ENCODE assay signal across 27 mouse cellular contexts in the genomic region with DNA sequence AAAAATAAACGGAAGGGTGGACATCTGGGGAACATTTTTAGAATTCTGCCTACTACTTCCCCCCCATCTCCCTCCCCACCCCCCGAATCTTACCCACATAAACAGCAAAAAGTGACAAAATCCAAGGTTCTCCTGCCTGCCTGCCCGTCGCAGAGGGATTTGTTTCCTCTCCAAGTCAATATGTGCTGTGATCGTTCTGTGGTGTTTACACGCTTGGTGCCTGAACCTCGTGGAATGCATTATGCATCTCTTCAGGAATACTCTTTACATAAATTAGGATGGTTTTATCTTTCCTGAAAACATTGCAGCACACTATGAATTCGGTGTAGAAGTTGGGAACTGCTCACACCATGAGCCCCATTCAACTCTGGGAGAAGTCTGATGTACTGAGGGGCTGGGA. TPM values are rescaled to one million over a fixed set of nuclear protein-coding genes. Genes with fewer than 3 reads are reported as not detected.
A peak's percentile ranks its signal among the peaks of the same experiment; 100 is the strongest.
DNase-seq lines count a peak whose midpoint lies in the region; ATAC-seq and TF ChIP-seq lines count a peak whose summit lies in the region.
"Had no signal": no experiment of that assay in that cellular context is flagged by ENCODE, and none has a peak within 500 bp of the region (broad histone marks: within the 10 kb centered on the region; RNA-seq: fewer than 3 reads in every experiment).

No protein-coding gene starts in this region.

- no peak for TF ChIP-seq CTCF in midbrain, postnatal 0 days (IDR thresholded peaks at IDR 0.05)

- H3K27me3 ChIP-seq in forebrain, embryonic 16.5 days (replicated peaks; ENCODE audit: control insufficient read depth, insufficient read depth, low read length): no peaks in the 10 kb centered on the region
- no peaks in the 10 kb centered on the region for H3K27me3 ChIP-seq in forebrain, embryonic 10.5 days (ENCODE audit: poor library complexity, severe bottlenecking)
- no peaks in the 10 kb centered on the region for H3K27me3 ChIP-seq in midbrain, embryonic 14.5 days (ENCODE audit: control insufficient read depth, insufficient read depth, low read length)
- no peaks in the 10 kb centered on the region for H3K27me3 ChIP-seq in midbrain, postnatal 0 days (ENCODE audit: insufficient read depth, low read length)
- H3K27me3 ChIP-seq: embryonic facial prominence, embryonic 13.5 days; embryonic facial prominence, embryonic 15.5 days; forebrain, embryonic 13.5 days had no signal

- H3K27ac ChIP-seq in forebrain, embryonic 16.5 days (ENCODE audit: low read length): no peak overlapping the region; the same call in 1 of the 2 replicates
- H3K27ac ChIP-seq in forebrain, embryonic 10.5 days: no peak overlapping the region
- H3K27ac ChIP-seq in midbrain, embryonic 14.5 days (replicated peaks; ENCODE audit: low read depth, low read length): no peak overlapping the region
- H3K27ac ChIP-seq in midbrain, postnatal 0 days (ENCODE audit: low read depth, low read length): no peak overlapping the region
- H3K27ac ChIP-seq: embryonic facial prominence, embryonic 13.5 days; embryonic facial prominence, embryonic 15.5 days; forebrain, embryonic 13.5 days had no signal

- H3K9ac ChIP-seq in forebrain, embryonic 16.5 days (replicated peaks; ENCODE audit: low read depth, low read length): no peak overlapping the region
- no peak overlapping the region for H3K9ac ChIP-seq in midbrain, embryonic 14.5 days (replicated peaks; ENCODE audit: low read length)
- no peak overlapping the region for H3K9ac ChIP-seq in midbrain, postnatal 0 days (replicated peaks; ENCODE audit: low read length, poor library complexity, severe bottlenecking)
- H3K9ac ChIP-seq: embryonic facial prominence, embryonic 13.5 days; embryonic facial prominence, embryonic 15.5 days; forebrain, embryonic 13.5 days had no signal

- DNase-seq in forebrain, embryonic 10.5 days (ENCODE audit: extremely low spot score, low spot score): no peak
- no peak for DNase-seq in frontal cortex, postnatal 10 days (ENCODE audit: low spot score in 2 of 2)
- peak; percentile 24 for DNase-seq in midbrain, embryonic 14.5 days
- DNase-seq in midbrain, postnatal 0 days (ENCODE audit: low spot score): no peak
- DNase-seq in brain, embryonic 18.5 days (ENCODE audit: low read depth, low spot score): peak; percentile 30
- DNase-seq in lung, postnatal 10 days: no peak
- DNase-seq: adrenal gland, adult 2 months; adrenal gland, postnatal 10 days; adrenal gland, postnatal 25 days; cerebellum, adult 11 months; cerebellum, adult 18-20 months; cerebellum, adult 8-10 months; cerebellum, adult 9-11 months; cerebellum, postnatal 14 days; cerebellum, postnatal 36 days; embryo, embryonic 11 days had no signal

- no peak overlapping the region for H3K4me3 ChIP-seq in forebrain, embryonic 16.5 days (replicated peaks; ENCODE audit: low read length)
- H3K4me3 ChIP-seq in forebrain, embryonic 10.5 days: no peak overlapping the region
- H3K4me3 ChIP-seq in midbrain, embryonic 14.5 days (replicated peaks; ENCODE audit: low read depth, low read length): no peak overlapping the region
- H3K4me3 ChIP-seq in midbrain, postnatal 0 days (ENCODE audit: low read depth, low read length): no peak overlapping the region
- H3K4me3 ChIP-seq: embryonic facial prominence, embryonic 13.5 days; embryonic facial prominence, embryonic 15.5 days; erythroblast, embryonic 14.5 days; forebrain, embryonic 13.5 days had no signal

- no peak overlapping the region for H3K4me2 ChIP-seq in forebrain, embryonic 16.5 days (ENCODE audit: low read length)
- no peak overlapping the region for H3K4me2 ChIP-seq in midbrain, embryonic 14.5 days (ENCODE audit: low read length)
- no peak overlapping the region for H3K4me2 ChIP-seq in midbrain, postnatal 0 days (ENCODE audit: low read depth, low read length, poor library complexity, severe bottlenecking)
- H3K4me2 ChIP-seq: embryonic facial prominence, embryonic 13.5 days; embryonic facial prominence, embryonic 15.5 days; forebrain, embryonic 13.5 days had no signal

- peak; percentile 55; the same call in 1 of the 2 replicates for ATAC-seq in forebrain, embryonic 16.5 days
- ATAC-seq in frontal cortex, adult (ENCODE audit: low TSS enrichment): peak; percentile 31; the same call in 1 of the 2 replicates
- ATAC-seq in midbrain, embryonic 14.5 days (ENCODE audit: low FRiP score, low TSS enrichment): no peak
- no peak for ATAC-seq in midbrain, postnatal 0 days (ENCODE audit: low FRiP score)
- ATAC-seq: forebrain, embryonic 13.5 days had no signal

- no peaks in the 10 kb centered on the region for H3K9me3 ChIP-seq in forebrain, embryonic 16.5 days (ENCODE audit: control insufficient read depth, low read length)
- H3K9me3 ChIP-seq in forebrain, embryonic 10.5 days: no peaks in the 10 kb centered on the region
- H3K9me3 ChIP-seq in midbrain, embryonic 14.5 days (ENCODE audit: control insufficient read depth, low read length): no peaks in the 10 kb centered on the region
- no peaks in the 10 kb centered on the region for H3K9me3 ChIP-seq in midbrain, postnatal 0 days (ENCODE audit: low read length)
- H3K9me3 ChIP-seq: embryonic facial prominence, embryonic 13.5 days; embryonic facial prominence, embryonic 15.5 days; forebrain, embryonic 13.5 days had no signal

- H3K4me1 ChIP-seq in forebrain, embryonic 16.5 days (replicated peaks; ENCODE audit: control insufficient read depth, insufficient read depth, low read length): peaks cover 8% of the 10 kb centered on the region; the same call in 1 of the 2 replicates
- peaks cover 9% of the 10 kb centered on the region; the same call in 1 of the 2 replicates for H3K4me1 ChIP-seq in forebrain, embryonic 10.5 days
- no peaks in the 10 kb centered on the region for H3K4me1 ChIP-seq in midbrain, embryonic 14.5 days (ENCODE audit: control insufficient read depth, insufficient read depth, low read length)
- no peaks in the 10 kb centered on the region for H3K4me1 ChIP-seq in midbrain, postnatal 0 days (ENCODE audit: insufficient read depth, low read length)
- H3K4me1 ChIP-seq: forebrain, embryonic 13.5 days had no signal

- H3K36me3 ChIP-seq in forebrain, embryonic 16.5 days (ENCODE audit: control insufficient read depth, insufficient read depth): no peaks in the 10 kb centered on the region
- H3K36me3 ChIP-seq in forebrain, embryonic 10.5 days (replicated peaks): no peaks in the 10 kb centered on the region
- no peaks in the 10 kb centered on the region for H3K36me3 ChIP-seq in midbrain, embryonic 14.5 days (ENCODE audit: control insufficient read depth, insufficient read depth, low read length)
- H3K36me3 ChIP-seq in midbrain, postnatal 0 days (ENCODE audit: insufficient read depth, low read length): no peaks in the 10 kb centered on the region
- H3K36me3 ChIP-seq: embryonic facial prominence, embryonic 13.5 days; embryonic facial prominence, embryonic 15.5 days had no signal

- WGBS in forebrain, embryonic 16.5 days: 47% methylated on average over 8 of the region's 8 CpGs
- WGBS in forebrain, embryonic 10.5 days: 85% methylated on average over 8 of the region's 8 CpGs
- 64% methylated on average over 8 of the region's 8 CpGs for WGBS in midbrain, embryonic 14.5 days
- 51% methylated on average over 8 of the region's 8 CpGs for WGBS in midbrain, postnatal 0 days

RNA-seq across cellular contexts. Expression of gene Ptpre, which starts 26.7 kb away (rescaled TPM):
- 2.0 and 4.5 TPM in 2 replicates for polyA plus RNA-seq in forebrain, embryonic 16.5 days (2015; fragmentation: Nextera tagmentation; extraction: Ambion mirVana)
- polyA plus RNA-seq in forebrain, embryonic 10.5 days (2016; fragmentation: Nextera tagmentation; extraction: Ambion mirVana): 0.31 and 0.41 TPM in 2 replicates
- polyA plus RNA-seq in midbrain, embryonic 14.5 days (2014; fragmentation: Nextera tagmentation; extraction: Ambion mirVana): 5.0 and 6.7 TPM in 2 replicates
- total RNA-seq in midbrain, postnatal 0 days (2014; rRNA removed): 14.2 and 14.6 TPM in 2 replicates
- polyA plus RNA-seq in midbrain, postnatal 0 days (2015; fragmentation: Nextera tagmentation; extraction: Ambion mirVana): 7.2 and 9.2 TPM in 2 replicates

RNA-seq across cellular contexts. Expression of gene Clrn3, which starts 35.6 kb away (rescaled TPM):
- polyA plus RNA-seq in forebrain, embryonic 16.5 days (2015; fragmentation: Nextera tagmentation; extraction: Ambion mirVana): not detected in 2 replicates
- polyA plus RNA-seq in forebrain, embryonic 10.5 days (2016; fragmentation: Nextera tagmentation; extraction: Ambion mirVana): not detected in 2 replicates
- polyA plus RNA-seq in midbrain, embryonic 14.5 days (2014; fragmentation: Nextera tagmentation; extraction: Ambion mirVana): not detected in 2 replicates
- not detected in 2 replicates for total RNA-seq in midbrain, postnatal 0 days (2014; rRNA removed)
- polyA plus RNA-seq in midbrain, postnatal 0 days (2015; fragmentation: Nextera tagmentation; extraction: Ambion mirVana): not detected in 2 replicates
- total RNA-seq: adrenal gland, adult 2 months; adrenal gland, postnatal 10 days; adrenal gland, postnatal 25 days; common myeloid progenitor, adult 5-6 weeks; ES-E14; MEL had no signal
- polyA plus RNA-seq: adrenal gland, adult 2 months; C2C12; embryonic facial prominence, embryonic 11.5 days; embryonic facial prominence, embryonic 13.5 days; embryonic facial prominence, embryonic 15.5 days; erythroblast, embryonic 14.5 days; forebrain, embryonic 13.5 days had no signal

Comparison
In these comparisons a context has a peak if more than half of its experiments do, and no peak if none do; other contexts are left out.
1. DNase-seq: peak in midbrain, embryonic 14.5 days (single experiment) and brain, embryonic 18.5 days (single experiment); none in forebrain, embryonic 10.5 days (single experiment), frontal cortex, postnatal 10 days (0 of 2), midbrain, postnatal 0 days (single experiment) and lung, postnatal 10 days (single experiment).
2. ATAC-seq: peak in forebrain, embryonic 16.5 days (single experiment) and frontal cortex, adult (single experiment); none in midbrain, embryonic 14.5 days (single experiment) and midbrain, postnatal 0 days (single experiment).